Mouse (Mus musculus) midbrain, embryonic 16.5 days (tissue): ENCODE measurements around the gene Cdc6. TPM values are rescaled to one million over a fixed set of nuclear protein-coding genes. Genes with fewer than 3 reads are reported as not detected.
A peak's percentile ranks its signal among the peaks of the same experiment; 100 is the strongest.

ENCODE experiments used
- ATAC-seq: fragments of 200-750 bp; cut with Nextera tagmentation; 2 replicates; pipeline ENCODE4 v1.8.0; 2017; ENCODE audit warnings: moderate TSS enrichment
- H3K27ac ChIP-seq: fragments of 300-500 bp; sonication (generic); 2 replicates; pipeline ENCODE4 v1.5.1; 2014; ENCODE audit warnings: mild to moderate bottlenecking, low read length, mixed read lengths
- H3K27me3 ChIP-seq: fragments of 300-500 bp; sonication (generic); 2 replicates; pipeline ENCODE4 v1.6.1; 2014; ENCODE audit warnings: low read depth, low read length, mixed read lengths; ENCODE audit not compliant: control insufficient read depth, insufficient read depth
- H3K36me3 ChIP-seq: fragments of 300-500 bp; sonication (generic); 2 replicates; pipeline ENCODE4 v1.6.1; 2014; ENCODE audit warnings: mild to moderate bottlenecking, low read length, moderate library complexity, mixed read lengths; ENCODE audit not compliant: control insufficient read depth, insufficient read depth
- H3K4me1 ChIP-seq: fragments of 300-500 bp; sonication (generic); 2 replicates; pipeline ENCODE4 v1.6.1; 2014; ENCODE audit warnings: mild to moderate bottlenecking, low read length, mixed read lengths; ENCODE audit not compliant: control insufficient read depth, insufficient read depth
- H3K4me2 ChIP-seq: fragments of 300-500 bp; sonication (generic); 2 replicates; pipeline ENCODE4 v1.6.1; 2014; ENCODE audit warnings: mild to moderate bottlenecking, low read length, mixed read lengths
- H3K4me3 ChIP-seq: fragments of 300-500 bp; sonication (generic); 2 replicates; pipeline ENCODE4 v1.5.1; 2014; ENCODE audit warnings: low read depth, mild to moderate bottlenecking, low read length, moderate library complexity, mixed read lengths
- H3K9ac ChIP-seq: fragments of 300-500 bp; sonication (generic); 2 replicates; pipeline ENCODE4 v1.6.1; 2014; ENCODE audit warnings: low read depth, low read length, mixed read lengths
- H3K9me3 ChIP-seq: fragments of 300-500 bp; sonication (generic); replicated peaks from 2 replicates; pipeline ENCODE4 v1.6.1; 2014; ENCODE audit warnings: mild to moderate bottlenecking, low read length, mixed read lengths; ENCODE audit not compliant: control insufficient read depth, poor library complexity, severe bottlenecking
- WGBS: fragments of 180-500 bp; shearing (Covaris S2); extraction: QIAGEN DNeasy Blood & Tissue Kit; methylation state at CpG from one replicate; pipeline ENCODE4 v1.1.7; 2014; 5-methylcytosine and 5-hydroxymethylcytosine counted together
- polyA plus RNA-seq: library from polyadenylated mRNA; unstranded; fragments of >200 nt; fragmentation: Nextera tagmentation; extraction: Ambion mirVana; gene quantifications from 2 replicates; pipeline ENCODE4 v1.2.1, GENCODE M21; 2015

The Cdc6 gene
- polyA plus RNA-seq, 1 experiment from 2014 or later = 2.4 TPM

GRCm38 (mm10) chr11:98951026-98951906 is 43.7 kb downstream of the Cdc6 start:
- peaks cover 6% of the 10 kb centered on the region; the same call in 1 of the 2 replicates for H3K36me3 ChIP-seq
- H3K9ac ChIP-seq = peak overlapping the region; percentile 46; the same call in 1 of the 2 replicates
- H3K4me1 ChIP-seq = peaks cover 26% of the 10 kb centered on the region
- no peaks in the 10 kb centered on the region for H3K9me3 ChIP-seq
- H3K4me3 ChIP-seq = no peak overlapping the region
- H3K4me2 ChIP-seq = peak overlapping the region; percentile 14; the same call in 1 of the 2 replicates
- H3K27me3 ChIP-seq = no peaks in the 10 kb centered on the region
- 51% methylated on average over 13 of the region's 16 CpGs for WGBS
- peak overlapping the region; percentile 55 for H3K27ac ChIP-seq
- peak; percentile 64 for ATAC-seq

GRCm38 (mm10) chr11:98952111-98952510 is 44.5 kb downstream of the Cdc6 start:
- 57% methylated on average over 1 of the region's 1 CpGs for WGBS

DNA sequence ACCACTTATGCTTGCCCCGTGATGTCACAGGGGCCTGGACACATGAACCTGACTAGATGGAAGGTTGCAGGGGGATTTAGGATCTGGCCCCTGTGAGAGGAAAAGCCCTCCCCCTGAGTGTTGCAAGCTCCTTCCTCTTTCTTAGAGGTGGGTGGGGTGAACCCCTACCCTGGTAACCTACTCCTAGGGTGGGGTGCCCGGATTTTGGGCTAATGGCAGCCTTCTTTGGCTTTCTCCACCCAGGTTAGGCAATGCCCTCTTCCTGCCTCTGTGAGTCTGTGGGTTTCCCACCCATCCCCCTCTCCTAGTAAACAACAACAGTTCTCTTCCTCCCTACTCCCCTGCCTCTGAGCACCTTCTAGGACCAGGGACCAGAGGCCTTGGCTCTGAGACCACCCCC is 45.1 kb downstream of the Cdc6 start:
- no peak overlapping the region for H3K4me3 ChIP-seq
- H3K4me1 ChIP-seq = peaks cover 26% of the 10 kb centered on the region
- no peak overlapping the region for H3K9ac ChIP-seq
- H3K27me3 ChIP-seq = no peaks in the 10 kb centered on the region
- no peak overlapping the region for H3K27ac ChIP-seq
- no peak for ATAC-seq
- H3K9me3 ChIP-seq = no peaks in the 10 kb centered on the region
- WGBS = 69% methylated on average over 2 of the region's 2 CpGs
- H3K36me3 ChIP-seq = peaks cover 6% of the 10 kb centered on the region; the same call in 1 of the 2 replicates
- H3K4me2 ChIP-seq = no peak overlapping the region

More at GRCm38 (mm10) chr11:98952111-98952510, 44.5 kb downstream of the Cdc6 start:
- H3K4me3 ChIP-seq = no peak overlapping the region
- H3K9me3 ChIP-seq = no peaks in the 10 kb centered on the region
- H3K4me1 ChIP-seq = peaks cover 26% of the 10 kb centered on the region
- H3K36me3 ChIP-seq = peaks cover 6% of the 10 kb centered on the region; the same call in 1 of the 2 replicates
- H3K27ac ChIP-seq = no peak overlapping the region
- H3K9ac ChIP-seq = no peak overlapping the region
- no peak overlapping the region for H3K4me2 ChIP-seq
- ATAC-seq = no peak
- H3K27me3 ChIP-seq = no peaks in the 10 kb centered on the region

DNA sequence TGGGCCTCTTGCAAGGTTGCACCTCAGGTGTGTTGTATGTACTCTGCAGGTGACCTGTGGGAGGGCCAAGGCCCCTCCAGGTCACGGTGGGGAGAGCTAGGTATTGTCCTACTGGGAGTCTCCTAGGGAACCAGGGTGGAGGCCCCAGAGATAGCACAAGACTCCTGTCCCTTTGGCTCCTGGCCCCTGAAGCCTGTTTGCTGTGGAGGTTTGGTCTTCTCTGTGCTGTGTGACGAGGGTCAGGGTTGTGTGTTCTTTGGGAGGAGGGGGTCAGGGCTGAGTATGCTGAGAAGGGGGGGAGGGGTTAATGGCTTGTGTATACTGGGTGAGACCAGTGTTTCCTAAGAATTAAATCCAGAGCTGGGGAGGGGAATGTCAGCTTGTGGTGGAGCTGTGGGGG is 45.8 kb downstream of the Cdc6 start:
- H3K4me2 ChIP-seq = no peak overlapping the region
- no peak overlapping the region for H3K4me3 ChIP-seq
- no peak overlapping the region for H3K27ac ChIP-seq
- 18% methylated on average over 2 of the region's 2 CpGs for WGBS
- ATAC-seq = no peak
- H3K27me3 ChIP-seq = no peaks in the 10 kb centered on the region
- H3K36me3 ChIP-seq = peaks cover 6% of the 10 kb centered on the region; the same call in 1 of the 2 replicates
- no peaks in the 10 kb centered on the region for H3K9me3 ChIP-seq
- H3K9ac ChIP-seq = no peak overlapping the region
- H3K4me1 ChIP-seq = peaks cover 26% of the 10 kb centered on the region

DNA sequence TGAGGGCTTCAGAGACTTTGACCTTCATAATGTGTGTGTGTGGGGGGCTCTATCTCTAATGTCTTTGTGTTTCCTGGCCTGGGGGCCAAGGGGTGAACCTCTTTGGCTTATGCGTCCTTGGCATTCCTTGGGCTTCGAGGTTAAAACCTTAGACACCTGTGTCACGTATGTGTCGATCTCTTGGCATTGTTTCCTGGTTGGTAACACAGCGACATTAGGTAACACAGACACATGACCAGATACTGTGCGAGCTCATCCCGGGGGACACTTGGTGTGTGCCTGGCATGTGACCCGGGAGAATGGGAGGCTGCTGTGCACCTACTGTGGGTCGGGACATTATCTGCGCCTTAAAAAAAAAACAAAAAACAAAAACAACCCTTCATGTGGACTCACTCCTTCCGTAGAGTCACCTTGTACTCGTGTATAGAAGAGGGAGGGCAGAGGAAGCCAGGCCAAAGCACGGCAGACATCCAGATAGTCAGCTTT is 46.3 kb downstream of the Cdc6 start:
- WGBS = 37% methylated on average over 13 of the region's 13 CpGs
- H3K27ac ChIP-seq = no peak overlapping the region
- no peak overlapping the region for H3K4me2 ChIP-seq

DNA sequence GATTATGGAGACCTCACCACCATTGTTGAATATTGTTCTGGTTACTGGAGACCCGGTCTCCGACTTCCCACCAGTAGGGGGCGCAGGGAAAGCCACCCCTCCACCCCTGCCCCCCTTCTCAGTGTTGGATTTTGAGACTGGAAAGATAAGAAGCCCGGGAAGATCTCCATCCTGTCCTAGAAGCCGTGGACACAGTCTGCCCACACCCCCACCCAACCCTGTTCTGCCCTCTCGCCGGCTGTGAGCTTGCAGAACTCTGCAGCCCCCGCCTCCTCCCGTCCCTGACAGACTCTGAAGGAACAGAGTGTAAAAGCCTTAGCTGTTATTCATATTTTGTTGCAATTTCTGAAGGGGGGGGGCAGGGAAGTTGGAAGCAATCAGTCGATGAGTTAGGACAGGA is 46.8 kb downstream of the Cdc6 start:
- WGBS = 6% methylated on average over 10 of the region's 10 CpGs
- 0 out of 2 replicates have a peak overlapping the region, but pooled peaks have one; percentile 17 for H3K9ac ChIP-seq
- no peak overlapping the region for H3K4me3 ChIP-seq
- H3K27ac ChIP-seq = peak overlapping the region; percentile 64
- H3K27me3 ChIP-seq = no peaks in the 10 kb centered on the region
- H3K4me2 ChIP-seq = 0 out of 2 replicates have a peak overlapping the region, but pooled peaks have one; percentile 7
- ATAC-seq = peak; percentile 16; the same call in 1 of the 2 replicates
- no peaks in the 10 kb centered on the region for H3K9me3 ChIP-seq
- H3K4me1 ChIP-seq = peaks cover 30% of the 10 kb centered on the region
- peaks cover 6% of the 10 kb centered on the region; the same call in 1 of the 2 replicates for H3K36me3 ChIP-seq

More for the DNA sequence above, 46.3 kb downstream of the Cdc6 start:
- H3K27me3 ChIP-seq = no peaks in the 10 kb centered on the region
- H3K9me3 ChIP-seq = no peaks in the 10 kb centered on the region
- ATAC-seq = no peak
- peaks cover 26% of the 10 kb centered on the region for H3K4me1 ChIP-seq
- H3K4me3 ChIP-seq = no peak overlapping the region
- H3K36me3 ChIP-seq = peaks cover 6% of the 10 kb centered on the region; the same call in 1 of the 2 replicates
- H3K9ac ChIP-seq = no peak overlapping the region

DNA sequence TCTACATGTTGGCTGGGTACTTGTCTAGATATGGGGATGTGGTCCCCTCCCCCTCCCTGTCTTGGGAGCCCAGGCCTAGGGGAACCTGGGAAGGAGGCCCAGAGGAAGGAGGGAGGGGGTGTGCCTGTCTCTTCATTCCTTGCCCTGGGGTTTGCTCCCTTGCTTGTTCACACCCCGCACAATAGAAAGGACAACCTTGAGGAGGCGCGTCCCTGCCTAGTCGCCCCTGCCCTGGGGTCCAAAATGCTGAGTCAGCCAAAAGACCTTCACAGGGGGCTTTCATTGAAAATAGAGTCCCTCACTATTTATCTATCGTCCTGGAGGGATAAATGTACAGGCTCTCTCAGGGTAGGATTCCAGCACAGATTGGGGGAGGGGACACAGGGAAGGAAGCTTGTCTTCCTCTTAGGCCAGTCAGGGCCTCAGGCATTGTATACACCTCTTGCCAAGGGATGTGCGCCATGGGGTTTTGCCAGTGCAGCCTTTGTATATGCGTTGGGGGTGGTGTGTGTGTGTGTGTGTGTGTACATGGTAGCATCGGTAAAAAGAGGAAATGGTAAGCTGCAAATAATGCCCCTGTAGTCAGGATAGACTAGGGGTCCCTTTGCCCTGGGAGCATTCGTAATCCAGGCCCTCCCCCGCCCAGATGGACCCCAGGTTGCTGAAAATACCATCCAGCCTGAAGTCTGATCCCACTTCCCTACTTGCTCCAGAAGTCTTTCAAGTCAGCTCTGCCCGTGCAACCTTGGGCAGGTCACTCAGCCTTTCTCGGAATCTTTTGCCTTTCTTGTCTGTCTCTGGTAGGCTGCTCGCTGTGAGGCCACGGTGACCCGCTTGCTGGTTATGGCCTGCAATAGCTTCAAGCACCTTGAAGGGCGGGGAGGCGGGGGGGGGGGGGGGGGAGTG is 47.5 kb downstream of the Cdc6 start:
- ATAC-seq = 0 out of 2 replicates have a peak, but pooled peaks have one; percentile 23
- H3K9ac ChIP-seq = peak overlapping the region; percentile 17; the same call in 1 of the 2 replicates
- H3K36me3 ChIP-seq = peaks cover 6% of the 10 kb centered on the region; the same call in 1 of the 2 replicates
- H3K27me3 ChIP-seq = no peaks in the 10 kb centered on the region
- H3K27ac ChIP-seq = peak overlapping the region; percentile 64
- peaks cover 36% of the 10 kb centered on the region for H3K4me1 ChIP-seq
- no peaks in the 10 kb centered on the region for H3K9me3 ChIP-seq
- WGBS = 20% methylated on average over 16 of the region's 17 CpGs
- H3K4me2 ChIP-seq = no peak overlapping the region
- H3K4me3 ChIP-seq = no peak overlapping the region

GRCm38 (mm10) chr11:98955707-98956235 is 48.2 kb downstream of the Cdc6 start:
- H3K27me3 ChIP-seq = no peaks in the 10 kb centered on the region
- WGBS = 44% methylated on average over 7 of the region's 7 CpGs
- no peaks in the 10 kb centered on the region for H3K36me3 ChIP-seq
- H3K4me1 ChIP-seq = peaks cover 40% of the 10 kb centered on the region
- H3K9ac ChIP-seq = no peak overlapping the region
- no peak overlapping the region for H3K27ac ChIP-seq
- no peak overlapping the region for H3K4me3 ChIP-seq
- no peak for ATAC-seq
- H3K9me3 ChIP-seq = no peaks in the 10 kb centered on the region
- no peak overlapping the region for H3K4me2 ChIP-seq
